Mouse (Mus musculus) retina, postnatal 7 days (tissue): Measurements from ENCODE around the gene Olfr293.

Experiments
- DNase-seq: peaks from one replicate; pipeline ENCODE4 v3.0.0-alpha.2; 2012; ENCODE audit warnings: low read depth, low spot score

The Olfr293 gene

GRCm38 (mm10) chr7:86648761-86649160 lies at the start of gene Olfr293:
TSS of gene Olfr293 (plus strand) at chr7:86649061.
- no peak for DNase-seq

GRCm38 (mm10) chr7:86616543-86616942 lies 32.3 kb upstream of the Olfr293 start, which contains the start of gene Olfr294:
TSS of gene Olfr294 (minus strand) at chr7:86616643.
- no peak for DNase-seq

GRCm38 (mm10) chr7:86688030-86688429 lies 39.2 kb downstream of the Olfr293 start, which contains the start of gene Olfr292:
TSS of gene Olfr292 (plus strand) at chr7:86688330.
- DNase-seq, result no peak
